Comparison of ENCODE assay signal across 8 mouse cellular contexts in the genomic region with DNA sequence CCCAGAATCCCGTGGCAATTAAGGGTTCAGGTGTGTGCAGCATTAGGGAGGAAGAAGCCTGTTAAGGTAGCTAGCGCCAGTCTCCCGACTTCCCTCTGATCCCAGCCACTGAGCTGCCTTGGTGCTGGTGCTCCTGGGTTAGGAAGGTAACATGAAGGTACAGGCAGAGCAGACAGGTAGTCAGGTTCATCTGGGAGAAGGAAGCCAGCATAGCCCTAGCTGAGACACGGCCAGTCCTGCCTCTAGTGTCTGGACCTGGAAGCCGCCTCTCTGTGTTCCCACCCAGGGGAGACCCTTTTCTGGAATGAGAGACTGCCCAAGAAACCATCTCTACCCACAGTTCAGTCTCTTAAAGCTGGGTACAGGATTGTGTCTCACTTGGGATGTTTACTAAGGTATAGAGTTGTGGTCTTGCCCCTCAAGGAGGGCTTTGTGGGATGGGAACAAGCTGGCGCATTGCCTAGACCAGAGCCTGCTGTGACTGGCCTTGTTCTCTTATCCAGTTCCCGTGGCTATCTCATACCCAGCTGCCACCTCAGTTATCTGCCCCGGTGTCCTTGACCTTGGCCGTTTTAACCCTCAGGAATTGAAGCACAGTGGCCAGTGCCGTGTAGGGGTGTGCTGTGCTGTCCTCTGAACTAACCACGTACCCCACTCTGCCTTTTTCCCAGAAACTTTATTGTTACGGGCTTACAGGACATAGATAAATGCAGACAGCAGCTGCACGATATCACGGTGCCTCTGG. TPM values are rescaled to one million over a fixed set of nuclear protein-coding genes. Genes with fewer than 3 reads are reported as not detected.
DNase-seq lines count a peak whose midpoint lies in the region; ATAC-seq and TF ChIP-seq lines count a peak whose summit lies in the region.

No protein-coding gene starts in this region.

- H3K27me3 ChIP-seq in kidney, embryonic 14.5 days (ENCODE audit: control insufficient read depth, insufficient read depth, low read length), result no peaks in the 10 kb centered on the region
- H3K27me3 ChIP-seq in embryonic facial prominence, embryonic 10.5 days (replicated peaks; ENCODE audit: low read depth, poor library complexity, severe bottlenecking), result no peaks in the 10 kb centered on the region
- H3K27me3 ChIP-seq in hindbrain, postnatal 0 days (ENCODE audit: insufficient read depth, low read length), result no peaks in the 10 kb centered on the region
- no peaks in the 10 kb centered on the region for H3K27me3 ChIP-seq in myocyte (ENCODE audit: control insufficient read depth, insufficient read depth, insufficient read length)

- H3K4me1 ChIP-seq in kidney, embryonic 14.5 days (ENCODE audit: control insufficient read depth, insufficient read depth, low read length), result peaks cover 13% of the 10 kb centered on the region
- peaks cover 19% of the 10 kb centered on the region for H3K4me1 ChIP-seq in embryonic facial prominence, embryonic 10.5 days
- H3K4me1 ChIP-seq in hindbrain, postnatal 0 days (ENCODE audit: insufficient read depth, low read length), result peaks cover 8% of the 10 kb centered on the region

- ATAC-seq in kidney, embryonic 14.5 days (ENCODE audit: low FRiP score, low TSS enrichment), result no peak
- no peak for ATAC-seq in hindbrain, postnatal 0 days

- no peaks in the 10 kb centered on the region for H3K9me3 ChIP-seq in kidney, embryonic 14.5 days (ENCODE audit: control insufficient read depth, low read length)
- H3K9me3 ChIP-seq in embryonic facial prominence, embryonic 10.5 days, result no peaks in the 10 kb centered on the region
- H3K9me3 ChIP-seq in hindbrain, postnatal 0 days (ENCODE audit: low read length), result no peaks in the 10 kb centered on the region

- no peak for TF ChIP-seq POLR2A in myocyte (IDR thresholded peaks at IDR 0.05; ENCODE audit: insufficient read length, low read depth)

- H3K27ac ChIP-seq in kidney, embryonic 14.5 days (ENCODE audit: low read depth, low read length), result no peak overlapping the region
- H3K27ac ChIP-seq in embryonic facial prominence, embryonic 10.5 days (replicated peaks), result no peak overlapping the region
- H3K27ac ChIP-seq in hindbrain, postnatal 0 days, result no peak overlapping the region

- H3ac ChIP-seq in myocyte (ENCODE audit: control insufficient read depth, insufficient read length), result no peak overlapping the region

- peaks cover 15% of the 10 kb centered on the region for H3K79me2 ChIP-seq in myocyte (ENCODE audit: control insufficient read depth, insufficient read depth)

- TF ChIP-seq CTCF in hindbrain, postnatal 0 days (IDR thresholded peaks at IDR 0.05; ENCODE audit: low read depth), result no peak

- 91% methylated on average over 14 of the region's 14 CpGs for WGBS in kidney, embryonic 14.5 days
- 90% methylated on average over 14 of the region's 14 CpGs for WGBS in embryonic facial prominence, embryonic 10.5 days
- WGBS in hindbrain, postnatal 0 days, result 85% methylated on average over 14 of the region's 14 CpGs

- peak overlapping the region; percentile 80; the same call in 1 of the 2 replicates for H3K9ac ChIP-seq in kidney, embryonic 14.5 days (ENCODE audit: low read depth, low read length)
- H3K9ac ChIP-seq in hindbrain, postnatal 0 days (replicated peaks; ENCODE audit: low read length), result peak overlapping the region; percentile 85; the same call in 1 of the 2 replicates

- DNase-seq in kidney, postnatal 36 days, result no peak
- no peak for DNase-seq in embryonic facial prominence, embryonic 10.5 days (ENCODE audit: low spot score)
- DNase-seq in hindbrain, postnatal 0 days (ENCODE audit: low spot score), result no peak
- DNase-seq in c-Kit-positive CD71-positive TER-119-positive erythroid progenitor cells, embryonic 14.5 days (ENCODE audit: low spot score), result no peak
- DNase-seq in gastrocnemius, postnatal 14 days, result no peak
- DNase-seq in cerebellum, postnatal 25 days, result no peak

- H3K36me3 ChIP-seq in kidney, embryonic 14.5 days (ENCODE audit: control insufficient read depth, insufficient read depth, low read length), result peaks cover 38% of the 10 kb centered on the region
- peaks cover 50% of the 10 kb centered on the region for H3K36me3 ChIP-seq in embryonic facial prominence, embryonic 10.5 days (replicated peaks)
- peaks cover 32% of the 10 kb centered on the region for H3K36me3 ChIP-seq in hindbrain, postnatal 0 days (ENCODE audit: insufficient read depth, low read length)
- H3K36me3 ChIP-seq in myocyte (ENCODE audit: control insufficient read depth, insufficient read depth), result peaks cover 11% of the 10 kb centered on the region

- intact Hi-C loops in gastrocnemius, postnatal 14 days (cut with DNase I; ENCODE audit: low total_unique reads), result no loop called here

- peak overlapping the region; percentile 87 for H3K4me2 ChIP-seq in kidney, embryonic 14.5 days (replicated peaks; ENCODE audit: low read depth, low read length)
- peak overlapping the region; percentile 94 for H3K4me2 ChIP-seq in hindbrain, postnatal 0 days (ENCODE audit: low read depth, low read length)
- H3K4me2 ChIP-seq in myocyte (ENCODE audit: low read depth), result peak overlapping the region; percentile 69

- peak overlapping the region; percentile 72; the same call in 1 of the 2 replicates for H3K4me3 ChIP-seq in kidney, embryonic 14.5 days (ENCODE audit: low read length)
- H3K4me3 ChIP-seq in embryonic facial prominence, embryonic 10.5 days, result peak overlapping the region; percentile 95
- H3K4me3 ChIP-seq in hindbrain, postnatal 0 days (ENCODE audit: low read length), result peak overlapping the region; percentile 96
- peak overlapping the region; percentile 87 for H3K4me3 ChIP-seq in myocyte

TF ChIP-seq in myocyte, 11 proteins besides CTCF, POLR2A, EP300 and RAD21:
- no peak for TF ChIP-seq USF1 (IDR thresholded peaks at IDR 0.05; ENCODE audit: low read depth)
- no peak for TF ChIP-seq SRF (IDR thresholded peaks at IDR 0.05; ENCODE audit: control insufficient read depth, insufficient read length, low read depth)
- no peak for TF ChIP-seq TCF12 (IDR thresholded peaks at IDR 0.05; ENCODE audit: insufficient read depth, poor library complexity, severe bottlenecking)

RNA-seq across cellular contexts. Expression of a gene that starts 8.9 kb away (rescaled TPM):
- polyA plus RNA-seq in kidney, embryonic 14.5 days (2014; fragmentation: Nextera tagmentation; extraction: Ambion mirVana), result 155 and 194 TPM in 2 replicates
- 170 and 172 TPM in 2 replicates for polyA plus RNA-seq in embryonic facial prominence, embryonic 10.5 days (2016; fragmentation: Nextera tagmentation; extraction: Ambion mirVana)
- total RNA-seq in hindbrain, postnatal 0 days (2014; rRNA removed), result 39.8 and 51.3 TPM in 2 replicates
- polyA plus RNA-seq in hindbrain, postnatal 0 days (2015; fragmentation: Nextera tagmentation; extraction: Ambion mirVana), result 152 and 157 TPM in 2 replicates
- 48.6 TPM for polyA plus RNA-seq in myocyte (2012; fragmentation: generic; extraction: Trizol)
- total RNA-seq in gastrocnemius, postnatal 14 days (2021), result 10 to 100 TPM; 13.9 to 14.6 TPM
